Mouse (Mus musculus): ENCODE measurements at regions not wholly inside any gene's neighbourhood (a gene's known extent, or its start where the extent isn't known, plus 50 kb on each side); places are given as distances from the start of the nearest gene placed in this dataset.
"Not testable (repeated sequence)": the region's sequence is repeated elsewhere in the genome, so short reads cannot be mapped to it uniquely, and the experiment has no call there.

GRCm38 (mm10) chr12:48819168-48819567 is 563.3 kb upstream of the Foxg1 start:
- DNase-seq (ENCODE audit: low spot score), result no peak
- Histone ChIP-seq H3K4me3 (ENCODE audit: low read depth, low read length) (no peak overlapping the region), H3K9me3 (replicated peaks) (no peaks in the 10 kb centered on the region), H3K36me3 (replicated peaks) (no peaks in the 10 kb centered on the region), H3K27me3 (ENCODE audit: insufficient read depth, low read length) (no peaks in the 10 kb centered on the region), H3K4me1 (ENCODE audit: insufficient read depth, low read depth, low read length) (peaks cover 15% of the 10 kb centered on the region)
- ATAC-seq (ENCODE audit: extremely low read depth, insufficient number of reproducible peaks, low FRiP score, poor library complexity, severe bottlenecking), result peak; percentile 64
- TF ChIP-seq GATA2 (IDR thresholded peaks at IDR 0.05; ENCODE audit: borderline replicate concordance, low read depth, low read length) (no peak), POLR2AphosphoS5 (IDR thresholded peaks at IDR 0.05; ENCODE audit: insufficient replicate concordance, low read depth, low read length) (no peak), CTCF (IDR thresholded peaks at IDR 0.05; ENCODE audit: low read depth, low read length) (no peak), GATA1 (IDR thresholded peaks at IDR 0.05; ENCODE audit: borderline replicate concordance, low read length) (no peak), TAL1 (conservative IDR thresholded peaks at IDR 0.05; ENCODE audit: low read depth, low read length) (0 out of 2 replicates have a peak, but pooled peaks have one; percentile 14)

- Histone ChIP-seq H3K27me3 (ENCODE audit: insufficient read depth, low read length) (no peaks in the 10 kb centered on the region), H3K4me3 (ENCODE audit: low read depth, low read length) (no peak overlapping the region), H3K36me3 (replicated peaks) (no peaks in the 10 kb centered on the region), H3K4me1 (ENCODE audit: insufficient read depth, low read depth, low read length) (peaks cover 6% of the 10 kb centered on the region), H3K9me3 (replicated peaks) (no peaks in the 10 kb centered on the region)
- no peak for TF ChIP-seq GATA2 (IDR thresholded peaks at IDR 0.05; ENCODE audit: borderline replicate concordance, low read depth, low read length)
- no peak for TF ChIP-seq GATA1 (IDR thresholded peaks at IDR 0.05; ENCODE audit: borderline replicate concordance, low read length)
- TF ChIP-seq POLR2AphosphoS5 (IDR thresholded peaks at IDR 0.05; ENCODE audit: insufficient replicate concordance, low read depth, low read length), result no peak
- TF ChIP-seq CTCF (IDR thresholded peaks at IDR 0.05; ENCODE audit: low read depth, low read length), result no peak
- TF ChIP-seq TAL1 (conservative IDR thresholded peaks at IDR 0.05; ENCODE audit: low read depth, low read length), result no peak
- ATAC-seq (ENCODE audit: extremely low read depth, insufficient number of reproducible peaks, low FRiP score, poor library complexity, severe bottlenecking), result no peak
- no peak for DNase-seq (ENCODE audit: low spot score)
Measured at GRCm38 (mm10) chr12:48820206-48820605, 562.3 kb upstream of the Foxg1 start.

GRCm38 (mm10) chr12:48826300-48826699 is 556.2 kb upstream of the Foxg1 start:
- DNase-seq (ENCODE audit: low spot score), result no peak
- ATAC-seq (ENCODE audit: extremely low read depth, insufficient number of reproducible peaks, low FRiP score, poor library complexity, severe bottlenecking), result no peak
- no peaks in the 10 kb centered on the region for H3K4me1 ChIP-seq (ENCODE audit: insufficient read depth, low read depth, low read length)
- no peaks in the 10 kb centered on the region for H3K27me3 ChIP-seq (ENCODE audit: insufficient read depth, low read length)
- no peaks in the 10 kb centered on the region for H3K36me3 ChIP-seq (replicated peaks)
- no peaks in the 10 kb centered on the region for H3K9me3 ChIP-seq (replicated peaks)
- no peak overlapping the region for H3K4me3 ChIP-seq (ENCODE audit: low read depth, low read length)
- no peak for TF ChIP-seq TAL1 (conservative IDR thresholded peaks at IDR 0.05; ENCODE audit: low read depth, low read length)
- no peak for TF ChIP-seq CTCF (IDR thresholded peaks at IDR 0.05; ENCODE audit: low read depth, low read length)
- TF ChIP-seq GATA1 (IDR thresholded peaks at IDR 0.05; ENCODE audit: borderline replicate concordance, low read length), result no peak
- no peak for TF ChIP-seq POLR2AphosphoS5 (IDR thresholded peaks at IDR 0.05; ENCODE audit: insufficient replicate concordance, low read depth, low read length)
- no peak for TF ChIP-seq GATA2 (IDR thresholded peaks at IDR 0.05; ENCODE audit: borderline replicate concordance, low read depth, low read length)

DNA sequence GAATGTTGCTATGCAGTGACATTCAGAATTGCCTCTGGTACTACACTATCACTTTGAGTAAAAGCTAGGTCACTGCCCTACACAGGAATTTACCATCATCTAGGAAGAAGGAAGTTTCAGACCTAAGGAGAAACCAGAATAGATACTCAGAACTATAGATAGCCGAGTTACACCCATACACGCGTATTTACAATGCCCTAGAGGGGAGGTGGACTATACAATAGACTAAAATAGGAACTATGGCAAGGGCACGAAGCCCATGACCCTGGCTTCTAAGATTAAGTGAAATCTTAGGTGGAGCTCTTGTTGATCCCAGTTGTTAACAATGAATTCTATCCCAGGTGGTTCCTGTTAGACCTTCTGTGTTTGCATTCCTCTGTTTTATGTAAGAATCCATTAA is 529.1 kb upstream of the Foxg1 start:
- not testable (repeated sequence) for DNase-seq (ENCODE audit: low spot score); H3K9me3 ChIP-seq (replicated peaks); ATAC-seq (ENCODE audit: extremely low read depth, insufficient number of reproducible peaks, low FRiP score, poor library complexity, severe bottlenecking); H3K4me3 ChIP-seq (ENCODE audit: low read depth, low read length); H3K36me3 ChIP-seq (replicated peaks); H3K27me3 ChIP-seq (ENCODE audit: insufficient read depth, low read length)
- peaks cover 36% of the 10 kb centered on the region for H3K4me1 ChIP-seq (ENCODE audit: insufficient read depth, low read depth, low read length)

DNA sequence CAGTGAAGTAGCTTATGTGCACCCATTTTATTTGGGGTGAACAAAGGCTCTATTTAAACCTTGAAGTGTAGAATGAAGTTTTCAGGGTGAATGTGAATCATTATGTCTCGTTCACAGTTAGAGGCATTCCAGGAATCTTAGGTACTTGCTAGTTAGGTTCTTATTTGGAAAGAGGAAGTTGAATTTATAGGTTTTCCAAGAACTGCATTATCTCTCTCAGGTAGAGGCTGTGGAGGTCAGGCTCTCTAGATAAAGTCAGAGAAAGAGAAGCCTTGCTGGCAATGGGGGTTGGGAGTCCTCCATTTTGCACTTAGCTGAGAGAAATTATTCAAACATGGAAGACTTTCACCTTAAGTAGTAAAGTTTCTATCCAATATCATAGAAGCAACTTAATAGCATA is 528.4 kb upstream of the Foxg1 start:
- Histone ChIP-seq H3K27me3 (ENCODE audit: insufficient read depth, low read length) (no peaks in the 10 kb centered on the region), H3K4me1 (ENCODE audit: insufficient read depth, low read depth, low read length) (peaks cover 36% of the 10 kb centered on the region), H3K4me3 (ENCODE audit: low read depth, low read length) (no peak overlapping the region), H3K36me3 (replicated peaks) (peaks cover 5% of the 10 kb centered on the region), H3K9me3 (replicated peaks) (peaks cover 3% of the 10 kb centered on the region)
- TF ChIP-seq TAL1 (conservative IDR thresholded peaks at IDR 0.05; ENCODE audit: low read depth, low read length) (peak; percentile 83), GATA2 (IDR thresholded peaks at IDR 0.05; ENCODE audit: borderline replicate concordance, low read depth, low read length) (no peak), GATA1 (IDR thresholded peaks at IDR 0.05; ENCODE audit: borderline replicate concordance, low read length) (no peak), POLR2AphosphoS5 (IDR thresholded peaks at IDR 0.05; ENCODE audit: insufficient replicate concordance, low read depth, low read length) (no peak), CTCF (IDR thresholded peaks at IDR 0.05; ENCODE audit: low read depth, low read length) (no peak)
- DNase-seq (ENCODE audit: low spot score), result peak; percentile 29
- peak; percentile 90 for ATAC-seq (ENCODE audit: extremely low read depth, insufficient number of reproducible peaks, low FRiP score, poor library complexity, severe bottlenecking)

DNA sequence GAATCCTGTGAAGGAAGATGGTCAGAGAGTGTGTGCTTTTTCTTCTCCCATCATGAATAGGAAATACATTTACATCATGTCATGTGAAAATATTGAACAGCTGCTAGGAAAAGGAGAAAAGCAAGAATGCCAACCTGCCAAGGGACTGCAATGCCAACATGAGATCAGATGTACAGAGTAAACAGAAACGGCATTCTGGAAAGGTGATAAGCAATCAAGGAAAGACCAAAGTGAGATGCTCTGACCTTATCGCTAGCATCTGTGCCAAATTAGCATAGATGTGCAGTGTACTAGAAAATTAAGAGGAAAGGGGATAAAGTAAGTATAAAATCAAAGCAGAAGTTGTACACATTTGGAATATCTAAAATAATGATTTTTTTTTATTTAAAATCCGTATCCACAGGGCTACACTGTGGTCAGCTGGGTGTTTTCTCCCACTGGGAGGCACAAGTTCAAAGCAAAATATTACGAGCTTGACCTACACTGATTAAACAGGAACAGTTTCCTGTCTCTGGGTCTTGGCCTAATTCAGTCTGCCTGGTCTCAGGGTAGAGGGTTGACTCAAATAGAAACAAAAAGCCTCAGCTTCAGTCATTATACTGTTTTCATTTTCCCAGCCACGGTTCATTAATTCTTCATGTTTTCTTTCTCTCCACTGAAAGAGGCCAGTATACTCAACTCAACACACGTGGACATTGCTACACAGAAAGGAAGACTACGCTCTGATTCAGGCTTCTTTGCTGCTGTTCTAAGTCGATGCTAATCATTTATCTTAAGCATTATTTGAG is 504.0 kb upstream of the Foxg1 start:
- DNase-seq (ENCODE audit: low spot score), result no peak
- no peaks in the 10 kb centered on the region for H3K36me3 ChIP-seq (replicated peaks)
- TF ChIP-seq POLR2AphosphoS5 (IDR thresholded peaks at IDR 0.05; ENCODE audit: insufficient replicate concordance, low read depth, low read length) (no peak), GATA2 (IDR thresholded peaks at IDR 0.05; ENCODE audit: borderline replicate concordance, low read depth, low read length) (no peak), GATA1 (IDR thresholded peaks at IDR 0.05; ENCODE audit: borderline replicate concordance, low read length) (no peak), CTCF (IDR thresholded peaks at IDR 0.05; ENCODE audit: low read depth, low read length) (no peak), TAL1 (conservative IDR thresholded peaks at IDR 0.05; ENCODE audit: low read depth, low read length) (no peak)
- no peak overlapping the region for H3K4me3 ChIP-seq (ENCODE audit: low read depth, low read length)
- H3K27me3 ChIP-seq (ENCODE audit: insufficient read depth, low read length), result no peaks in the 10 kb centered on the region
- no peaks in the 10 kb centered on the region for H3K9me3 ChIP-seq (replicated peaks)
- peak; percentile 22; the same call in 1 of the 2 replicates for ATAC-seq (ENCODE audit: extremely low read depth, insufficient number of reproducible peaks, low FRiP score, poor library complexity, severe bottlenecking)
- H3K4me1 ChIP-seq (ENCODE audit: insufficient read depth, low read depth, low read length), result peaks cover 7% of the 10 kb centered on the region
